12 mouse cellular contexts compared by ENCODE assay signal in the genomic region with DNA sequence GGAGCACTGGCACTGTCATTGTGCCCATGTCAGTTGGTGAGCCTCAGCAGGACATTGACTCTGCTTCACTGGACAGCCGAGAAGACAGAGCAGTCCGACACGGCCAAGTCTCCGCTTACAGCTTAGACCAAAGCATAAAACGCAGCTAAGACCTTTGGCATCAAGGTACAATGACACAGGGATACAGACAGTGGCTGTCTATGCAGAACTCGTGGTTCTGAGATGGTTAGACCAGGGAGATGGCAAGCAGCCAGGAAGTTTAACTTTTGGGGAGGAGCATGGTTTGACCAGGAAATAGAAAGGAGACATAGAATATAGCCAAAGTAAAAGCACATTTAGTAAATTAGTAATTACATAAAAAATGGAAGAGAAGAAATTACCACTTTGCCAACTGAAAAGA. TPM values are rescaled to one million over a fixed set of nuclear protein-coding genes. Genes with fewer than 3 reads are reported as not detected.
DNase-seq lines count a peak whose midpoint lies in the region; ATAC-seq and TF ChIP-seq lines count a peak whose summit lies in the region.
"Had no signal": no experiment of that assay in that cellular context is flagged by ENCODE, and none has a peak within 500 bp of the region (broad histone marks: within the 10 kb centered on the region; RNA-seq: fewer than 3 reads in every experiment).

No protein-coding gene starts in this region.

- no peak overlapping the region for H3K4me3 ChIP-seq in liver, adult 2 months (ENCODE audit: insufficient read depth, low read depth, low read length)
- no peak overlapping the region for H3K4me3 ChIP-seq in liver, embryonic 11.5 days (ENCODE audit: low read depth, low read length)
- H3K4me3 ChIP-seq in brown adipose tissue, adult 24 weeks (ENCODE audit: insufficient read depth, low read depth, low read length) = no peak overlapping the region
- H3K4me3 ChIP-seq in kidney, postnatal 0 days (replicated peaks; ENCODE audit: low read depth, low read length) = no peak overlapping the region
- H3K4me3 ChIP-seq in left cerebral cortex, adult 2 months = no peak overlapping the region
- H3K4me3 ChIP-seq in forebrain, embryonic 14.5 days (ENCODE audit: low read depth, low read length) = no peak overlapping the region
- H3K4me3 ChIP-seq: erythroblast, embryonic 14.5 days; forebrain, embryonic 15.5 days; hindbrain, embryonic 13.5 days had no signal

- peaks cover 64% of the 10 kb centered on the region for H3K36me3 ChIP-seq in liver, adult 2 months (ENCODE audit: control insufficient read depth, insufficient read depth, low read length)
- H3K36me3 ChIP-seq in liver, embryonic 11.5 days (ENCODE audit: control insufficient read depth, insufficient read depth, low read length) = peaks cover 7% of the 10 kb centered on the region; the same call in 1 of the 2 replicates
- peaks cover 24% of the 10 kb centered on the region; the same call in 1 of the 2 replicates for H3K36me3 ChIP-seq in kidney, postnatal 0 days (ENCODE audit: insufficient read depth, low read length)
- peaks cover 36% of the 10 kb centered on the region for H3K36me3 ChIP-seq in forebrain, embryonic 14.5 days (ENCODE audit: control insufficient read depth, insufficient read depth, low read length)

- no peak overlapping the region for H3K4me2 ChIP-seq in liver, embryonic 11.5 days
- no peak overlapping the region for H3K4me2 ChIP-seq in kidney, postnatal 0 days (ENCODE audit: low read length)
- no peak overlapping the region for H3K4me2 ChIP-seq in forebrain, embryonic 14.5 days (ENCODE audit: low read length)
- H3K4me2 ChIP-seq: forebrain, embryonic 15.5 days; hindbrain, embryonic 13.5 days had no signal

- DNase-seq in cerebellum, postnatal 10 days = peak; percentile 25 to 41
- DNase-seq in cerebellum, postnatal 25 days = no peak
- DNase-seq in liver, adult 2 months (ENCODE audit: extremely low read depth, low read depth, low spot score) = peak; percentile 48
- no peak for DNase-seq in liver, embryonic 11.5 days (ENCODE audit: low spot score)
- no peak for DNase-seq in kidney, postnatal 0 days (ENCODE audit: low spot score)
- no peak for DNase-seq in left cerebral cortex, adult 2 months (ENCODE audit: extremely low spot score in 1 of 2, low spot score in 2 of 2)
- DNase-seq in forebrain, embryonic 14.5 days (ENCODE audit: low spot score) = no peak

- H3K9me3 ChIP-seq in liver, embryonic 11.5 days (ENCODE audit: control insufficient read depth, low read length) = no peaks in the 10 kb centered on the region
- H3K9me3 ChIP-seq in kidney, postnatal 0 days (replicated peaks; ENCODE audit: low read length) = no peaks in the 10 kb centered on the region
- H3K9me3 ChIP-seq in forebrain, embryonic 14.5 days (replicated peaks; ENCODE audit: control insufficient read depth, low read length) = no peaks in the 10 kb centered on the region
- H3K9me3 ChIP-seq: forebrain, embryonic 15.5 days; hindbrain, embryonic 13.5 days had no signal

- no peak overlapping the region for H3K9ac ChIP-seq in liver, adult 2 months (ENCODE audit: low read depth, low read length)
- H3K9ac ChIP-seq in liver, embryonic 11.5 days (ENCODE audit: low read depth, low read length) = no peak overlapping the region
- 0 out of 2 replicates have a peak overlapping the region, but pooled peaks have one; percentile 4 for H3K9ac ChIP-seq in kidney, postnatal 0 days (ENCODE audit: low read depth, low read length)
- H3K9ac ChIP-seq in forebrain, embryonic 14.5 days (ENCODE audit: low read length) = no peak overlapping the region
- H3K9ac ChIP-seq: forebrain, embryonic 15.5 days; hindbrain, embryonic 13.5 days; liver, embryonic 14.5 days had no signal

- ATAC-seq in liver, embryonic 11.5 days (replicated peaks; ENCODE audit: low FRiP score) = no peak
- ATAC-seq in kidney, postnatal 0 days (replicated peaks; ENCODE audit: low FRiP score, low read depth) = 0 out of 2 replicates have a peak, but pooled peaks have one; percentile 21
- no peak for ATAC-seq in forebrain, embryonic 14.5 days

- 0 out of 2 replicates have a peak, but pooled peaks have one; percentile 8 for TF ChIP-seq CTCF in liver, adult 2 months (IDR thresholded peaks at IDR 0.05; ENCODE audit: low read depth, low read length)
- TF ChIP-seq CTCF in kidney, postnatal 0 days (IDR thresholded peaks at IDR 0.05; ENCODE audit: low read depth) = no peak
- no peak for TF ChIP-seq CTCF in left cerebral cortex, adult 2 months (IDR thresholded peaks at IDR 0.05)

- no peaks in the 10 kb centered on the region for H3K27me3 ChIP-seq in liver, adult 2 months (ENCODE audit: control insufficient read depth, insufficient read depth, low read length)
- H3K27me3 ChIP-seq in liver, embryonic 11.5 days (replicated peaks; ENCODE audit: control insufficient read depth, insufficient read depth, low read length) = no peaks in the 10 kb centered on the region
- H3K27me3 ChIP-seq in kidney, postnatal 0 days (ENCODE audit: insufficient read depth, low read length) = no peaks in the 10 kb centered on the region
- no peaks in the 10 kb centered on the region for H3K27me3 ChIP-seq in forebrain, embryonic 14.5 days (replicated peaks; ENCODE audit: control insufficient read depth, insufficient read depth, low read length)
- H3K27me3 ChIP-seq: forebrain, embryonic 15.5 days; hindbrain, embryonic 13.5 days had no signal

- no peaks in the 10 kb centered on the region for H3K79me2 ChIP-seq in liver, adult 2 months (ENCODE audit: control insufficient read depth, insufficient read depth, low read length)

- WGBS in liver, adult 2 months = 44% methylated on average over 6 of the region's 6 CpGs
- WGBS in liver, embryonic 11.5 days = 84% methylated on average over 6 of the region's 6 CpGs
- WGBS in kidney, postnatal 0 days = 73% methylated on average over 6 of the region's 6 CpGs
- WGBS in forebrain, embryonic 14.5 days = 80% methylated on average over 6 of the region's 6 CpGs

- peaks cover 8% of the 10 kb centered on the region for H3K4me1 ChIP-seq in liver, adult 2 months (ENCODE audit: control insufficient read depth, insufficient read depth, low read length)
- H3K4me1 ChIP-seq in liver, embryonic 11.5 days (replicated peaks; ENCODE audit: control insufficient read depth, insufficient read depth, low read length) = no peaks in the 10 kb centered on the region
- H3K4me1 ChIP-seq in brown adipose tissue, adult 24 weeks (ENCODE audit: control insufficient read depth, insufficient read depth, insufficient read length, low read length) = peaks cover 3% of the 10 kb centered on the region; the same call in 1 of the 2 replicates
- no peaks in the 10 kb centered on the region for H3K4me1 ChIP-seq in kidney, postnatal 0 days (replicated peaks; ENCODE audit: insufficient read depth, low read length)
- H3K4me1 ChIP-seq in forebrain, embryonic 14.5 days (ENCODE audit: control insufficient read depth, insufficient read depth, low read length) = peaks cover 4% of the 10 kb centered on the region; the same call in 1 of the 2 replicates
- H3K4me1 ChIP-seq: forebrain, embryonic 15.5 days; hindbrain, embryonic 13.5 days had no signal

- no peak overlapping the region for H3K27ac ChIP-seq in liver, adult 2 months (replicated peaks; ENCODE audit: insufficient read depth, low read depth, low read length)
- H3K27ac ChIP-seq in liver, embryonic 11.5 days (ENCODE audit: low read depth, low read length) = no peak overlapping the region
- 0 out of 2 replicates have a peak overlapping the region, but pooled peaks have one; percentile 36 for H3K27ac ChIP-seq in brown adipose tissue, adult 24 weeks (replicated peaks; ENCODE audit: low read depth, low read length)
- H3K27ac ChIP-seq in kidney, postnatal 0 days = no peak overlapping the region
- H3K27ac ChIP-seq in left cerebral cortex, adult 2 months = no peak overlapping the region
- H3K27ac ChIP-seq in forebrain, embryonic 14.5 days (ENCODE audit: low read depth, low read length) = no peak overlapping the region
- H3K27ac ChIP-seq: forebrain, embryonic 15.5 days; hindbrain, embryonic 13.5 days; liver, embryonic 14.5 days had no signal

- no peak for TF ChIP-seq POLR2A in liver, adult 2 months (IDR thresholded peaks at IDR 0.05; ENCODE audit: extremely low read depth, insufficient read depth, low read length)

- intact Hi-C loops in left cerebral cortex, adult 2 months (cut with DNase I) = no loop called here

RNA-seq across cellular contexts. Expression of a gene that starts 31.2 kb away (rescaled TPM):
- total RNA-seq in liver, adult 2 months (2014; rRNA removed) = 13.7 and 18.3 TPM in 2 replicates
- polyA plus RNA-seq in liver, adult 2 months (2012; rRNA removed) = 7.6 and 11.3 TPM in 2 replicates
- polyA plus RNA-seq in liver, embryonic 11.5 days (2014; fragmentation: Nextera tagmentation; extraction: Ambion mirVana) = 21.3 and 21.8 TPM in 2 replicates
- polyA plus RNA-seq in brown adipose tissue, adult 24 weeks (2012; ENCODE audit: insufficient read depth, insufficient read length, missing spikeins) = 35.9 and 46.7 TPM in 2 replicates
- 13.7 and 13.8 TPM in 2 replicates for polyA plus RNA-seq in kidney, postnatal 0 days (2015; fragmentation: Nextera tagmentation; extraction: Ambion mirVana)
- total RNA-seq in left cerebral cortex, adult 2 months (2021) = 10 to 100 TPM; 54.3 to 65.6 TPM
- polyA plus RNA-seq in forebrain, embryonic 14.5 days (2014; fragmentation: Nextera tagmentation; extraction: Ambion mirVana) = 15.8 and 18.1 TPM in 2 replicates

RNA-seq across cellular contexts. Expression of a gene that starts 46.1 kb away (rescaled TPM):
- total RNA-seq in liver, adult 2 months (2014; rRNA removed) = 154 and 156 TPM in 2 replicates
- 88.4 and 88.9 TPM in 2 replicates for polyA plus RNA-seq in liver, adult 2 months (2012; rRNA removed)
- 0.48 and 0.61 TPM in 2 replicates for polyA plus RNA-seq in liver, embryonic 11.5 days (2014; fragmentation: Nextera tagmentation; extraction: Ambion mirVana)
- polyA plus RNA-seq in brown adipose tissue, adult 24 weeks (2012; ENCODE audit: insufficient read depth, insufficient read length, missing spikeins) = 2.2 and 6.7 TPM in 2 replicates
- polyA plus RNA-seq in kidney, postnatal 0 days (2015; fragmentation: Nextera tagmentation; extraction: Ambion mirVana) = 0.71 and 0.86 TPM in 2 replicates
- total RNA-seq in left cerebral cortex, adult 2 months (2021) = 10 to 100 TPM; 19.2 to 19.8 TPM
- 0.67 and 0.99 TPM in 2 replicates for polyA plus RNA-seq in forebrain, embryonic 14.5 days (2014; fragmentation: Nextera tagmentation; extraction: Ambion mirVana)
- polyA plus RNA-seq: erythroblast, embryonic 14.5 days had no signal

RNA-seq across cellular contexts. Expression of a gene that starts 51.5 kb away (rescaled TPM):
- total RNA-seq in liver, adult 2 months (2014; rRNA removed) = 15.0 and 18.9 TPM in 2 replicates
- 15.2 and 19.8 TPM in 2 replicates for polyA plus RNA-seq in liver, adult 2 months (2012; rRNA removed)
- polyA plus RNA-seq in liver, embryonic 11.5 days (2014; fragmentation: Nextera tagmentation; extraction: Ambion mirVana) = 4.0 and 4.3 TPM in 2 replicates
- polyA plus RNA-seq in brown adipose tissue, adult 24 weeks (2012; ENCODE audit: insufficient read depth, insufficient read length, missing spikeins) = 16.3 and 18.4 TPM in 2 replicates
- 7.6 and 7.9 TPM in 2 replicates for polyA plus RNA-seq in kidney, postnatal 0 days (2015; fragmentation: Nextera tagmentation; extraction: Ambion mirVana)
- 10 to 100 TPM; 56.5 to 56.8 TPM for total RNA-seq in left cerebral cortex, adult 2 months (2021)
- 7.5 and 8.0 TPM in 2 replicates for polyA plus RNA-seq in forebrain, embryonic 14.5 days (2014; fragmentation: Nextera tagmentation; extraction: Ambion mirVana)
- polyA plus RNA-seq: erythroblast, embryonic 14.5 days had no signal

Comparison
In these comparisons a context has a peak if more than half of its experiments do, and no peak if none do; other contexts are left out.
1. DNase-seq: peak in cerebellum, postnatal 10 days (2 of 2) and liver, adult 2 months (single experiment); none in cerebellum, postnatal 25 days (0 of 2), liver, embryonic 11.5 days (single experiment), kidney, postnatal 0 days (single experiment), left cerebral cortex, adult 2 months (0 of 2) and forebrain, embryonic 14.5 days (single experiment).
2. RNA of a gene that starts 46.1 kb away (polyA plus RNA-seq): 88.4 to 88.9 TPM in liver, adult 2 months; 2.2 to 6.7 TPM in brown adipose tissue, adult 24 weeks, 0.71 to 0.86 TPM in kidney, postnatal 0 days, 0.67 to 0.99 TPM in forebrain, embryonic 14.5 days and 0.48 to 0.61 TPM in liver, embryonic 11.5 days; every median in the first group is over 10 times any median in the second.